In the genomic region with DNA sequence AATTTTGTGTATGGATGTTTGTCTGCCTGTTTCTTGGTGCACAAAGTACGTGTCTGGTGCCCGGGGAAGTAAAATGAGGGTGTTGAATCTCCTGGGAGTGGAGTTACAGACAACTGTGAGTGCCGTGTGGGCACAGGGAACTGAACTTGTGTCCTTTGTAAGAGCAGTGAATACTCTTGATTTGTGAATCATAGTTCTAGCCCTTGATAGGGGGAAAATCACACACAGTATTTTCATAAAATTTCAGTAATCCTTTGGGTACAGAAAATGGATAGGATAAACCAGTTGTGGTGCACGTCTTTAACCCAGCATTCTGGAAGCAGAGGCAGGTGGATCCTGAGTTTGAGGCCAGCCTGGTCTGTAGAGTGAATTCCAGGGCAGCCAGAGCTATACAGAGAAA, we compare ENCODE assay signal across 9 mouse cellular contexts. TPM values are rescaled to one million over a fixed set of nuclear protein-coding genes. Genes with fewer than 3 reads are reported as not detected.
A peak's percentile ranks its signal among the peaks of the same experiment; 100 is the strongest.
DNase-seq lines count a peak whose midpoint lies in the region; ATAC-seq and TF ChIP-seq lines count a peak whose summit lies in the region.
"Had no signal": no experiment of that assay in that cellular context is flagged by ENCODE, and none has a peak within 500 bp of the region (broad histone marks: within the 10 kb centered on the region; RNA-seq: fewer than 3 reads in every experiment).

No protein-coding gene starts in this region.

- H3K9me3 ChIP-seq in kidney, embryonic 16.5 days (ENCODE audit: low read length) = no peaks in the 10 kb centered on the region
- no peaks in the 10 kb centered on the region for H3K9me3 ChIP-seq in limb, embryonic 12.5 days
- H3K9me3 ChIP-seq in neural tube, embryonic 15.5 days (replicated peaks) = no peaks in the 10 kb centered on the region

- H3K4me3 ChIP-seq in kidney, embryonic 16.5 days (ENCODE audit: low read length) = peak overlapping the region; percentile 83
- peak overlapping the region; percentile 97 for H3K4me3 ChIP-seq in embryonic fibroblast, embryonic 13.5 days (ENCODE audit: insufficient read depth, low read length)
- H3K4me3 ChIP-seq in limb, embryonic 12.5 days (replicated peaks) = peak overlapping the region; percentile 92; the same call in 1 of the 2 replicates
- peak overlapping the region; percentile 91; the same call in 1 of the 2 replicates for H3K4me3 ChIP-seq in neural tube, embryonic 15.5 days (replicated peaks)

- no peak for TF ChIP-seq CTCF in embryonic fibroblast, embryonic 13.5 days (IDR thresholded peaks at IDR 0.05; ENCODE audit: borderline replicate concordance, insufficient read depth, low read length)

- WGBS in kidney, embryonic 16.5 days = 72% methylated on average over 4 of the region's 4 CpGs
- WGBS in limb, embryonic 12.5 days = 88% methylated on average over 4 of the region's 4 CpGs
- 85% methylated on average over 4 of the region's 4 CpGs for WGBS in neural tube, embryonic 15.5 days

- no peak overlapping the region for H3K27ac ChIP-seq in kidney, embryonic 16.5 days (ENCODE audit: low read length)
- H3K27ac ChIP-seq in embryonic fibroblast, embryonic 13.5 days (ENCODE audit: insufficient read depth, low read length) = no peak overlapping the region
- H3K27ac ChIP-seq in limb, embryonic 12.5 days = no peak overlapping the region
- no peak overlapping the region for H3K27ac ChIP-seq in neural tube, embryonic 15.5 days (replicated peaks)

- no peak for DNase-seq in kidney, adult 18-20 months
- no peak for DNase-seq in spleen, postnatal 4 days (ENCODE audit: low spot score in 2 of 2)
- no peak for DNase-seq in thymus, postnatal 0 days (ENCODE audit: low spot score)
- no peak for DNase-seq in adipocyte (ENCODE audit: low spot score)
- DNase-seq: cerebellum, adult 8-10 months had no signal

- H3K4me2 ChIP-seq in kidney, embryonic 16.5 days (replicated peaks; ENCODE audit: low read depth, low read length) = peak overlapping the region; percentile 67
- H3K4me2 ChIP-seq in limb, embryonic 12.5 days = peak overlapping the region; percentile 62
- H3K4me2 ChIP-seq in neural tube, embryonic 15.5 days = peak overlapping the region; percentile 73

- no peaks in the 10 kb centered on the region for H3K36me3 ChIP-seq in kidney, embryonic 16.5 days (ENCODE audit: insufficient read depth, low read length)
- H3K36me3 ChIP-seq in limb, embryonic 12.5 days = peaks cover 2% of the 10 kb centered on the region
- H3K36me3 ChIP-seq in neural tube, embryonic 15.5 days = no peaks in the 10 kb centered on the region

- no peak for TF ChIP-seq POLR2A in embryonic fibroblast, embryonic 13.5 days (IDR thresholded peaks at IDR 0.05; ENCODE audit: low read depth, low read length)

- ATAC-seq in kidney, embryonic 16.5 days (ENCODE audit: low FRiP score, low TSS enrichment) = no peak
- no peak for ATAC-seq in limb, embryonic 12.5 days (ENCODE audit: insufficient number of reproducible peaks, insufficient read depth, low FRiP score, low TSS enrichment, low read depth)
- ATAC-seq in neural tube, embryonic 15.5 days (ENCODE audit: low FRiP score) = no peak

- peaks cover 6% of the 10 kb centered on the region; the same call in 1 of the 2 replicates for H3K4me1 ChIP-seq in kidney, embryonic 16.5 days (ENCODE audit: insufficient read depth, low read length)
- peaks cover 2% of the 10 kb centered on the region; the same call in 1 of the 2 replicates for H3K4me1 ChIP-seq in embryonic fibroblast, embryonic 13.5 days (ENCODE audit: control insufficient read depth, insufficient read depth, low read length)
- peaks cover 9% of the 10 kb centered on the region; the same call in 1 of the 2 replicates for H3K4me1 ChIP-seq in limb, embryonic 12.5 days (replicated peaks)
- peaks cover 14% of the 10 kb centered on the region for H3K4me1 ChIP-seq in neural tube, embryonic 15.5 days

- no peaks in the 10 kb centered on the region for H3K27me3 ChIP-seq in kidney, embryonic 16.5 days (ENCODE audit: insufficient read depth, low read length)
- no peaks in the 10 kb centered on the region for H3K27me3 ChIP-seq in limb, embryonic 12.5 days
- no peaks in the 10 kb centered on the region for H3K27me3 ChIP-seq in neural tube, embryonic 15.5 days (replicated peaks)

- peak overlapping the region; percentile 87 for H3K9ac ChIP-seq in kidney, embryonic 16.5 days (replicated peaks; ENCODE audit: low read length)
- no peak overlapping the region for H3K9ac ChIP-seq in limb, embryonic 12.5 days (replicated peaks)
- no peak overlapping the region for H3K9ac ChIP-seq in neural tube, embryonic 15.5 days (replicated peaks)

RNA-seq across cellular contexts. Expression of a gene that starts 1.4 kb away (rescaled TPM):
- polyA plus RNA-seq in kidney, embryonic 16.5 days (2015; fragmentation: Nextera tagmentation; extraction: Ambion mirVana) = 46.7 and 51.8 TPM in 2 replicates
- polyA plus RNA-seq in embryonic fibroblast, embryonic 13.5 days (2011; ENCODE audit: insufficient read length, low read depth, missing spikeins) = 43.5 and 45.9 TPM in 2 replicates
- 41.0 and 41.5 TPM in 2 replicates for polyA plus RNA-seq in limb, embryonic 12.5 days (2016; fragmentation: Nextera tagmentation; extraction: Ambion mirVana)
- 31.4 and 32.6 TPM in 2 replicates for polyA plus RNA-seq in neural tube, embryonic 15.5 days (2015; fragmentation: Nextera tagmentation; extraction: Ambion mirVana)
- polyA plus RNA-seq in thymus, postnatal 0 days (2015; fragmentation: Nextera tagmentation; extraction: Ambion mirVana) = 29.1 and 30.5 TPM in 2 replicates

RNA-seq across cellular contexts. Expression of a gene that starts 58.0 kb away (rescaled TPM):
- 9.7 and 10.9 TPM in 2 replicates for polyA plus RNA-seq in kidney, embryonic 16.5 days (2015; fragmentation: Nextera tagmentation; extraction: Ambion mirVana)
- polyA plus RNA-seq in embryonic fibroblast, embryonic 13.5 days (2011; ENCODE audit: insufficient read length, low read depth, missing spikeins) = 25.2 and 32.6 TPM in 2 replicates
- polyA plus RNA-seq in limb, embryonic 12.5 days (2016; fragmentation: Nextera tagmentation; extraction: Ambion mirVana) = 26.0 and 30.7 TPM in 2 replicates
- 24.1 and 31.5 TPM in 2 replicates for polyA plus RNA-seq in neural tube, embryonic 15.5 days (2015; fragmentation: Nextera tagmentation; extraction: Ambion mirVana)
- polyA plus RNA-seq in thymus, postnatal 0 days (2015; fragmentation: Nextera tagmentation; extraction: Ambion mirVana) = 14.9 and 15.8 TPM in 2 replicates
